Mouse (Mus musculus) induced T-regulatory cell, adult 2 months (primary cell): ENCODE measurements at regions not wholly inside any gene's neighbourhood (a gene's known extent, or its start where the extent isn't known, plus 50 kb on each side); places are given as distances from the start of the nearest gene placed in this dataset.

Experiments used
- DNase-seq: peaks from one replicate; pipeline ENCODE4 v3.0.0-alpha.2; 2012; ENCODE audit warnings: low read depth

DNA sequence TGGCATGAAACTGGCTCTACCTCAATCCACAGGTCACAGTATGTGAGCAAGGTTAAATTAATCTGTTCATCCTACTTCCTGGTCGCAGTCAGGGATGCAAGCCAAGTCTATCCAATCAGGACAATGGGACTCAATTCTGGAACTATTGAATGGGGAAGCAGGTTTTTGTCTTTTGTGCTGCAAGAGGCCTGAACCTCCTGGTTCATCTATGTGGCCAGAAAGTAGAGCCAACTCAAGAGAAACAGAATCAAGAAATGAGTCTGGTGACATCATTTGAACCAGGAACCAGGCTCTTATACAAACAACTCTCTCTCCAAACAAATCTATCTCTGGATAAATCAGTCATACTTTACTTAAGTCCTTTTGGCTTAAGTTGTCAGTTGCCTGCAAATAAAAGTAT, 294.7 kb upstream of the Usp25 start:
- no peak for DNase-seq

DNA sequence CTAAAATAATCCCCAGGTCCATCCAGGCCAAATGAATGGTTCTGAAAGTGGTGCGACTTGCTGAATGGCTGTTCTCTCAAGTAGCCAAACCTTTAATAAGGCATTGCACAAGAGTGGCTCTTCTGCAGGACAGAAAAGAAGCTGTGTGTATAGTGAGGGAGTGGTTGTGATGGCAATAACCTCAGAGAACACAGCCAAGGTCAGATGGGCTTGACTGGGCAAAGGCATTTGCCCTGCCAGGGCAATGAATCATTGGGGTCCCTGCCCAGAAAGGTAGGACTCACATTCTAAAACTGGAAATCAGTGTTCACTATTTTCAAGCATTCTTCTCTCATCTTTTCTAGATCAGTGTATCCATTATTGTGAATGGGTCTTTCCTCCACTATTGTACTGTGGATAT, 295.4 kb upstream of the Usp25 start:
- no peak for DNase-seq

- DNase-seq, result peak; percentile 52
These were observed 318.6 kb upstream of the Usp25 start for GRCm38 (mm10) chr16:76694913-76695312.

- DNase-seq, result no peak
These were observed 314.3 kb upstream of the Nrip1 start for GRCm38 (mm10) chr16:76687735-76688447.

- DNase-seq, result no peak
These were observed 311.9 kb upstream of the Nrip1 start for GRCm38 (mm10) chr16:76685562-76685961.

GRCm38 (mm10) chr16:76680061-76680911, 306.7 kb upstream of the Nrip1 start:
- DNase-seq, result peak; percentile 79

GRCm38 (mm10) chr16:76678885-76679284, 305.3 kb upstream of the Nrip1 start:
- DNase-seq, result peak; percentile 81

GRCm38 (mm10) chr16:76669795-76670194, 296.2 kb upstream of the Nrip1 start:
- no peak for DNase-seq

GRCm38 (mm10) chr16:76667046-76667445, 293.4 kb upstream of the Nrip1 start:
- no peak for DNase-seq

DNA sequence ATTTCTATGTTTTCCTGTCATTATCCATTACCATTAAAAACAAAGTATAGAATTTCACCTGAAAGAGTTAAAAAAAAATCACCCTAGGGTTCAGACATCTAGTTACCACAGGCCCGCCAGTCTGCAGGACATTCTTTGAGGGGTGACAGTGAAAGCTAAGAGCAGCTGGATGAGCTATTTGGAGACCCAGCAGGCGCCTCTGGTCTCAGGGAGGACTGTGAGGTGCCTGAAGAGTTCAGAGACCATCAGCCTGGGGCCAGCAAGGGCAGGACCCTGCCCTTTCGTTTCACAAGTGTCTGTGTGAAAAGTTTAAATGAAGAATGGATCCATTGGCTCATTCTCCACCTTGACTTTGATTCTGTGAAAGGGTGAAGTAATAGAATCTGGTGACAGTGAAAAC, 281.5 kb upstream of the Nrip1 start:
- DNase-seq, result no peak

DNA sequence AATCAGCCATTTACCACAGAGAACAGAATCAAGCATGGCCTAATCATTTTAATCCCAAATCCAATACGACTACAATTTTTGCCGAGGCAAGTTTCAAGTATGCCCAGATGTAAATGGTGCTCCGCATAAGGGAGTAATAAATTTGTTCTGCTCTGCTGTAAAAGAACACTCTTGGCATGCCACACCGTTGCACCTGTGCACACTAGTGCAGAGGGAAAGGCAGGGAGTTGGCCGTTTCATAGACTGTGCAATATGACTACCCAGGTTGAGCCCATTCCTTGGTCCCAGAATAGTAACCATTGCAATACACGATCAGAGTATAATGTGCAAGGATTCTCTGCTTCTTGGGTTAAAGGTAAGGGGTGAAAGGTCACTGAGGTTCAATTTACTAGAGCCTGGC, 270.7 kb upstream of the Nrip1 start:
- no peak for DNase-seq

GRCm38 (mm10) chr16:76643801-76644200, 270.2 kb upstream of the Nrip1 start:
- DNase-seq, result no peak

DNA sequence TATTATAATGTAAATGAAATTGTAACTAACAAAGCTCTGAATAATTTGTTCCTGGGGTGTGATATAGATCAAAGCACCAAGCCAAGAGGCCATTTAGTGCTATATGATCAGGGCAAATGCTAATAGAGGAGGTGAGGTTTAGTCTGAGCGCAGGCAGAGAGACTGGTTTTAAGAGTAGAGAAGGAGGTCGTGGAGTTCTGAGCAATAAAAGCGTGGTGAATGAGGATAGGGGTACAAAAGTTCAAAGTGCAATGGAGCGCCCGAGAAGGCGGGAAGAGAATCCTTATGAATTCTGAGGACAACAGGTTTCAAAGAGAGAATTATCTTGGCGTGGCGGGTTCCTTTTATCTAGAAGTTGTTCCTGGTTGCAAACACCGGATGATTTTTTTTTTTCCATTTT, 261.5 kb upstream of the Nrip1 start:
- DNase-seq, result no peak

GRCm38 (mm10) chr16:76634196-76634698, 260.6 kb upstream of the Nrip1 start:
- no peak for DNase-seq

DNA sequence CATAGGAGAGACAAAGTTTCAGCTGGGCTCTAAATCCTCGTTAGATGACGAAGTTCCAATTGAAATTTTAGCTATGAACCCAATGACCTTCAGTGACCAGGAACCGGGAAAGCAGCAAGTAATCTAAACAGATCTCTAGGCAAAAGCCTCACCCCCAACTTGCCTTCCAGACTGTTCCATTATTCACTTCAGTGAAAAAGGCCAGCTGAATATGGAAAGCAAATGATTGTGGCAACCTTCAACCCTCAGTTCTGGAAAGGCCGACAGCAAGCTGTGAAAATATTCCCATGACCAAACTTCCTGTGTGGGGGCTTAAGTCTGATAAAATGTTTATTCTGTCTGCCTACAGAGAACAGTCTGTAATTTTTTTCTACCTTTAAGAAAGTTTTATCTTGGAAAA, 252.5 kb upstream of the Nrip1 start:
- no peak for DNase-seq

DNA sequence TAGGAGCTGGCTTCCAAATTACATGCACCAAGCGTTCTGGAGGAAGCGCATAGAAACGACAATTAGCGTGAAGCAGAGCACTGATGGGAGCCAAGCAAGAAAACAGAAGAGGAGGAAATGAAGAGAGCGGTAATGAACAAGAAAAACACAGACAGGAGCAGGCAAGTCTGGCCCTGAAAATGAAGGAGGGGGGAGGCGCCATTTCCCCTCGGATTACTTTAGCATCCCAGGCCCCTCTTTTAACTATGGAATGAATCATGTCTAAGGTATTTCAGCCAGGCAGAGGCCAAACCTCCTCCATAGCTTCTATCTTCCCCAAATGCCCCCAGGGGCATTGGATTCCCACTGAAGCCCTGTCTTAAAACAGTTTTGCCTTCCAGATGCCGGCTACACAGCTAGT, 248.1 kb upstream of the Nrip1 start:
- no peak for DNase-seq

- DNase-seq, result no peak
These were observed 244.7 kb upstream of the Nrip1 start for GRCm38 (mm10) chr16:76618295-76618694.

- no peak for DNase-seq
These were observed 237.4 kb upstream of the Nrip1 start for GRCm38 (mm10) chr16:76611061-76611460.

DNA sequence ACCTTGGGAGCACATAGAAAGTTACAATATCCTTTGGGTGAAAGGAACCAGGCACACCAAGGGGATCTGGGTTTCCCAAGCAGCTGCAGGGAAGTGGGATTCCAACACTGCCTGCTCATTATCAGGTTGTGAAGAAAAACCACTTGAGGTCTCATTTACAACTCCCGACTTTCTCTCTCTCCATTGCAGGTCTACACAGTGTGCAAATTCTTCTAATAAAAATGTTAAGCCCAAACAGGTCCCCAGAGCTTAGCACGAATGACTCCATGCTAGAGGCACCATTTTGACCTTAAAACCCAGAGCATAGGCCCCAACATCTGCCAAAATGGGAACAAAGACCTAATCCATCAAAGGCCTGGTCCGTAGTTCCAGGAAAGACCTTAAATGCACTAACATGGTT, 231.3 kb upstream of the Nrip1 start:
- DNase-seq, result no peak

- DNase-seq, result no peak
These were observed 230.2 kb upstream of the Nrip1 start for GRCm38 (mm10) chr16:76603846-76604258.

- DNase-seq, result no peak
These were observed 229.8 kb upstream of the Nrip1 start for GRCm38 (mm10) chr16:76603431-76603830.

- no peak for DNase-seq
These were observed 226.5 kb upstream of the Nrip1 start for GRCm38 (mm10) chr16:76600131-76600530.
